Mouse (Mus musculus): Measurements from ENCODE around the gene Cdkn1c.
A peak's percentile ranks its signal among the peaks of the same experiment; 100 is the strongest.

DNA sequence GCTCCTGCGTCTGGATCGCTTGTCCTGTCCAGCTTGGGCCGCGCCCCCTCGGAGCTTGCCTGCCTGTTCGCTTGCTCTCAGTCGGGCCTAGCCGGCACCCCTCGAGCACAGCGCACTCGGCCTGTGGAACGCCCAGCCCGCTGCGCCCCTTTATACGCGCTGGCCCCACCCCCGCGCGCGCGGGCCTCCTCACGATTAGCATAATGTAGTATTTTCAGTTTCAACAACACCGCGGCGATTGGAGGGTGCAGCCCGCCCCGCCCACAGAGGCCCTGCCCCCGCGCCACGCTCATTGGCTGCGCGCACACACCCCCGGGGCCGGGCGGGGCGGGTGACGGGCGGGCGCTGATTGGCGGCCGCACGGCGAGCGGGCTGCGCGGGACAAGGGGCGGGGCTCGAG lies at the start of gene Cdkn1c:
- TF ChIP-seq CTCF (IDR thresholded peaks at IDR 0.05; ENCODE audit: low read depth, low read length) (no peak), POLR2A (IDR thresholded peaks at IDR 0.05; ENCODE audit: extremely low read depth, insufficient read depth, low read length) (peak; percentile 46; the same call in 1 of the 2 replicates)
